Mouse (Mus musculus) liver, embryonic 14.5 days (tissue): Measurements from ENCODE around the gene Nab1.

Experiments used
- CTCF ChIP-seq: IDR thresholded peaks from 2 replicates; pipeline ENCODE4 v1.5.1; 2016; ENCODE audit warnings: antibody characterized with exemption, low read depth, control low read depth
- EP300 ChIP-seq: IDR thresholded peaks from 2 replicates; pipeline ENCODE4 v1.6.1; 2016; ENCODE audit warnings: antibody characterized with exemption, low read depth

GRCm38 (mm10) chr1:52506211-52506610 lies 5.7 kb upstream of the Nab1 start:
- TF ChIP-seq EP300 (no peak), CTCF (no peak)
